Mouse (Mus musculus) WW6 (cell line): ENCODE measurements at regions not wholly inside any gene's neighbourhood (a gene's known extent, or its start where the extent isn't known, plus 50 kb on each side); places are given as distances from the start of the nearest gene placed in this dataset.

Experiments
- DNase-seq: peaks from one replicate; pipeline ENCODE4 v3.0.0-alpha.2; 2013; ENCODE audit warnings: low read depth, low spot score

DNA sequence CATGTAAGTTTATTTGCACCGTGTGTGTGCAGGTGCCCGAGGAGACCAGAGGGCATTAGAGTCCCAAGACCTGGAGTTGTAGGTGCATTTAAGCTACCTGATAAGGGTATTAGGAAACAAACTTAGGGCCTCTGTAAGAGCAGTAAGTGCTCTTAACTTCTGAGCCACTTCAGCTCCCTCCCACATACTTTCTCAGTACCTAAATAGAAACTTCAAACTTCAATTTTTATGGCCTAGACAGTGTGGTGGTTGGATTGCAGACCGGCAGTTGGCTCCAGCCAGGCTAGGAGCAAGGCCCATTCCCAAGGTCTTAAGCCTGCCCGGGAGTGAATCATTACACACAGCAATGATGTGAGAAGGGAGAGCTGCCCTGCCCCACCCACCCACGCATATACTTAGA lies 208.8 kb upstream of the Plpp4 start:
- no peak for DNase-seq

DNA sequence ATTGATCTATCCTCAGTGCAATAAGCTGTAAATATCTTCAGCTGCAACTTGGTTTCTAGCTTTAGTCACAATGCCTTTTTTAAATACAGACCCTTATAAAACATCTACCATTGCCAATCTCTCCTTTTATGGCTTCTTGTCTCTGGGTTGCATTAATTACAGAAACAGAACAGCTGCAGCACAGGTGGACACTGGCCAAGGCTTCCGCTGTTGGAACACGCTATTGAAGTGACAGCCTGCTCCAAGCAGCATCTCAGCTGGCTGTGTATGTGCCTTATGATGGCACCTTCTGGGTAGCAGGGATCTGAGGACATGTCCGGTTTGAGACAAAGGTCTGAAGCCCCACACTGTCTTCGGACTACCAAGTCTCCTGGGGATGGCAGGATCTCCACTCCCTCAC lies 207.1 kb upstream of the Plpp4 start:
- no peak for DNase-seq

DNA sequence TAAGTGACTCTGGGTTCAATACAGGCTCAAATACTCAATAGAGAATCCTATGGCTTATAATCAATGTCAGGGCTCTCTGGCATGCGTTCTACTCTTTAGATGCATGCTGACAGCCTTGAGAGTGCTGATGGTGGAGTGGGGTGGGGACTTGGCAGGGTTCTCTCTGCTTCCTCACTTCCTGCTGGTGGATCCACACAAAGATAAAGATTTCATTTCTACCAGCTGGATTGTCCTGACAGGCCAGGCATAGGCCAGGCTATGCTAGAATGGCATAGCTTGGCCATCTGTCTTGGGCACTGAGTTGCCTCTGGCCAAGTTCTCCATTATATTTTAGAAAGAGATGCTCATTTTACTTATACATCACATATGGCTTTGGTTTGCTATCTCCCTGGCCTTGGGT lies 206.2 kb upstream of the Plpp4 start:
- no peak for DNase-seq

DNA sequence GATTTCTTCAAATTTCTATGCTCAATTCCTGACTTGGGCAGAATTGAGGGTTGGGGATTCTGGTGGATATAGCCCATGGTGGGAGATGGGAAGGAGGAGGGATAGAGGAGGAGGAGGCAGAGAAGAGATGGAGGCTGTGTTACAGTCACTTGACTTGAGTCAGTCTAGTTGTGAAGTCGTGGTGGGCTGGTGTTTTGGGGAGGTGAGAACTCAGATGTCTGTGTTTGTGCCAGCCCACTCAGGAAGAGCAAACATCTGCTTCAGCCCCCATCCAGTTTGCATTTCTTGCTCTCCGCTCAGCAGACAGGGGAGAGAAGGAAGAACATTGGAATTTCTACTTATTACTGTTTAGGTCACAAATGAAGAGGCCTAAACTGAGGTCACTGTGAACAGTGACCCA lies 189.9 kb upstream of the Plpp4 start:
- DNase-seq = no peak

DNA sequence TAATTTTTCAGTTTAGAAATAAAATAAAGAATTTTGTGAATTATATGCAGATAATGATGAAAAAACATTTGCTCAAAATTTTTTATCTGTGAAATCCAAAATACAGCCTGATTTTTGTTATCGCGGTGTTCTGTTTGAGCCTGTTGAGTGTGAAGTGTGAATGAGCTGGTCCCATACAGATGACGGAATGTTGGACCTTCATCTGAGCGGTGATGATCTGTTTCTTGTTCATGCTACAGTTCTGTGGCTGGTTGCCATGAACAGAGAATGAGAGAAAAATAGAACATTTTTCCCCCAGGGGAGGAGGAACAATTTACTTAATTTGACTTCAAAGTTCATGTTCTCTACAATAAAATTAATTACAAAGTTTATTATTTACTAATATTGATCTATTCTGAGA lies 188.7 kb upstream of the Plpp4 start:
- DNase-seq = no peak

DNA sequence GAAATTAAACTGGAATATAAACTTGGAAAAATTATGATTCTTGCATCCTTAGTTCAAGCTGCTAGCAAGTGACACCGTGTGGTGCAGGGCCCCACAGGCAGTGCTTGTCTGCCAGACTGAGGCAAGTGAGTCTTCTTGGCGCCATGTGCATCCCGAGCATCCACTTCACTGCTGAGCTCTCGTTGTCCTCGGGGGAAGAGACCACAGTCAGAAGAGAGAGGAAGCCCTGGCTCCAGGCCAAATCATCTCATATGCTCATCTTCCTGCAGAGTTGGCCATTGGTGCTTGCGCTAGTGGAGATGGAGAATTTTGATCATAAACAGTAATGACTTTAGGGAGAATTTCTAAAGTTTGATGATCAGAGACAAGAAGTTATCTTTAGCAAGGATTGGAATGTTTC lies 177.0 kb upstream of the Plpp4 start:
- no peak for DNase-seq

DNA sequence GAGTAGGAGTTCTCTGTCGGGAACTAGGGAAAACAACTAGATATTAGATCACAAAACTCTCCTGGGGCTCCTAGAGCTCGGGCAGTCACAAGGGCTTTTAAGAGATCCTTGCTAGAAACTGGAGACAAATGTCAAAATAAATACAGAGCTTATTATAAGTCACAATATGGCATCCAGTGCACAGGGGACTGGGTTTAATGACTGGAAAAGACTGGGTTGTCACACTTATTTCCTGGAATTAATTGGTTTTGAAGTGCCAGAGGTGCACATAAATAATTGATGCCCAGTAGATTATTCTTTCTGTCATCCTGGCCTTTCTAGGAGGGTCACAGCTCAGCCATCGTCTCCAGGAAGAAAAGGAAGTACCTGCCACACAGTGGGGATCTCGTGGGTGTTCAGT lies 165.4 kb upstream of the Plpp4 start:
- no peak for DNase-seq

DNA sequence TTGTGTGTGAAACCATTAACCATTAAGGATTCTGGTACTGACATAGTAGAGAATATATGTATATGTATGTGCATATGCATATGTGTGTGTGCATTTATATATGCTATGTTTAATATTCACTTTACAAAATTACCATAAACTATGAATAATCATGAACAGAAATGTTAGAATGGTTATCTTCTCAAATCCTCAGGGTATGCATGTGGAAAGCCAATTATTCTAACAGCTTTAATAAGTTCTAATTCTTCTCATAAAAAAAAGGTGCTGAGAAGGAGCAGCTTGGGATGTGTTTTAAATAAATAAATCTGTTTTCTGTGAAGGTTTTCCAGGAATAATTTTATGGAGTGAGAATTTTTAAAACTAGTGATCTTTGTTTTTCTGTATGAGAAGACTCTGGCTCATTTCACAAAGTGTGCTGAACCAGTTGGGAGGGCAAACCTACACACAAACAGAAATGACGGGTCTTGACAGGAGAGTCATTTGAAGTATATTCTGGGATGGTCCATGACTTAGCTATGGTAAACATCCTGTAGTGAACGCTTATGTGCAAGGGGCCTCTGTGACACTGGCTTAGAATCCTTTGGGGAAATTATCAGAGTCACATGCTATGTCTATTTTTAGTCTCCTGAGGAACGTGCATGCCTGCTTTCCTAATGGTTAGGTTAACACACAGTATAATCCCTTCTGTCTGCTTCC lies 160.3 kb upstream of the Plpp4 start:
- no peak for DNase-seq

DNA sequence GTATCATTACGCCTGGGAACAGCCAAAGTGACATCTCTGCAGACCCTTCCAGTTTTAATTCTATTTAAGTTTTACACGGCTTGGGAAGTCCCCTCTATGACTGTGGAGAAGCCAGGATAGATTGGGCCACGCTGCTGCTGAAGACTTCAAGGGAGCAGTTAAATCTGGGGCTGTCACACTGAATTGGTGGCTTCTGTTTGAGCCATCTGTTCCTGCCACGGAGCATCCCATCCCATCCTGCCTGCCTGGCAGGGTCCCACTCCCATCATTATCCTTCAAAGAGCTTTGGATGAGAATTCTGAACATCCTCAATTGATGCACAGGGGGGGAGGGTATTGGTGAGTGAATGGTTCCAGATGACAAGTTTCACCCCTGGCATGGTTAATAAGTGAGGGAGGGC lies 154.4 kb upstream of the Plpp4 start:
- no peak for DNase-seq

DNA sequence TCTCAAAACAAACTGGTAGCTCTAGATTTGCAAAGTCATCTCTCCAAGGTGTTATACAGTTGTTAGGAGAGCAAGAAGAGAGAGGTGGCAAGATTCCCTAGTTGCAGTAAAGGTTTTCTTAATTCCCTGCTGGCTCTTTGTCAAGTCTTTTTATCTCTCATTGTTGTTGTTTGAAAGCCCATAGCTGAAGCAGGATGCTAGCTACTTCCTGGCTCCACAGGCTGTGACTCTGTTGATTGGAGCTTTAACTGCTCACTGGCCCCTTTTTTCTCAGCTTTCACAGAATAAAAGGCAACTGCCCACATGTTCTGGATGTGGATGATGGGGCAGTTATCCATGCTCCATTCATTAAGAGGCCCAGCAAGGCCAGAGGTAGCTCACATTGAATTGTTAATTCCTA lies 122.7 kb upstream of the Plpp4 start:
- no peak for DNase-seq

DNA sequence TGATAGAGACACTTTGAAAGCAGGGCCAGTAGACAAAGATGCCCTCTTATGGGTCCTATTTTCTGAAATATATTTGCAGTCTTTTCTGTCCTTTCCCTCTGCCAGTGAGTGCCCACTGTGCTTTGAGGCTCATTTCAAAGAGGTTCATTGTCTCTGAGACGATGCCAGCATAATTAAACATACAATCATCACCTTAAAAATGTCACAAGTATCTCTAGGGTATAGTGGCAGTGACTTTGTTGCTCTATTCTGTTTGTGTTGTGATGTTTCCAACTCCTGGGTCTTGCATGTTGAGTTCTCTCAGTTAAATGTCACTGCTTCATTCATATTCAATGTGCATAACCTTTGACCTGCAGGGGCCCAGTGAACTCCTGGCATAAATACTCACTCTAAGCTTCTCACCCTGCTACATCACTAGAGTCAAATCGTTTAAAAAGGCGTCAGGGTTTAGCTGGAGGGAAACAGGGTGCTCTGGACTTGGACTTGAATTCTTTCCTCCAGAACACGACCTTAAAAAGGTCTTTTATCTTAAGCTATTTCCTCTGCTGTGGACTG lies 122.1 kb upstream of the Plpp4 start:
- DNase-seq = no peak

DNA sequence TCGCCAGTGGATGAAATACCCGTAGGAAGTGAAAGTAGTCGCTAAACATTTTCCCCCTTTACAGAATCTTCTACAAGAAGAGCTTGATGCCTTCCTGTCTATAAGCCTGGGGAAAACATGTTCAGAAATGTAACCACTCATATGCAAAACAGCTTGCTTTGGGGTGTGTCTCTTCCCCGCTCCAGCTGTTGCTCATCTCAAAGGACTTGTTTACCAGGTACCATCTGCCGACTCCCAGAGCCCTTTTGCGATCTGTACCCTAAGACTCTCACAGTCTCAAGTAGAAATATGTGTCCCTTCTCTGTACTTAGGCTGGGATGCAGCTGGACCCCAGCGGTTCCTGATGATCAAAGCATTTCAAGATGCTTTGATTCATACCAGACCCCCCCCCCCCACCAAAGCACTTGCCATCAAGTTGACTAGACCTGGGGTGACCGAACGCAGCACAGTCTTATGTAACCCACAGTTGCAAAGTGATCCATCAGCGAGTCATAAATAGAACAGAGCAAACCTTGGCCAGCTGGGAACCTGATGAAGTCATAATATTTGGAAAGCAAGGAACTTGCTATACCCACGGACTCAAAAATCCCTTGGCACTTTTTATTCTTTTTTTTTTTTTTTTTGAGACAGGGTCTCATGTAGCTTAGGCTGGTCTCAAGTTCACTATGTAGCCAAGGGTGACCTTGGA lies 119.4 kb upstream of the Plpp4 start:
- no peak for DNase-seq

DNA sequence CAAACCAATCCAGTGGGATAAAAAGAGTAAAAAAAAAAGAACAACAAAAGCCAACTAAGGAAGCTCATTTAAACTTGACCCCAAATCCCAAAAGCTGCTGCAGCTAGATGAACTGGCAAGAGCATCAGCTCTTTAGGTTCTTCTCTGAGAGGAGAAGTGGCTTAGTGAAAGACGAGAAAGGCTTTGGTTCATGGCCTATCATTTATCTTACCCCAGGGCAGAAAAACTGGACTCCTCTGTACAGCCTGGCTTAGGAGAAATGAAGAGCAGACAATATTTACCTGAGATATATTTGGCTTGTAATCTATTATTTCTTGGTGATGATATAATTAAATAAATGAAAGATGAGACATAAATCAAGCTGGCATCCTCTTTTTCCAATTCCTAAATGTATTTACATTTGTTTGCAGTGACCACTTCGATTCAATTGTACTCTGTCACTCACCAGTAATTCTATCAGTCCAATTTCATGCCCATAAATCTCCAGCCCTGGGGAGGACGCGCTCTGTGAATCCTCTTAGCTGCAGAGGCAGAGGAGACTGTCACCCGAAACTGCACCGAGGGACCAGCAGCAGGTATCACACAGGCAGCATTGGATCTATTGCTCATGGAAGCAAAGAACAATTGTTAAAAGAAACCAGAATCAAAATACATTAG lies 114.8 kb upstream of the Plpp4 start:
- DNase-seq = no peak

DNA sequence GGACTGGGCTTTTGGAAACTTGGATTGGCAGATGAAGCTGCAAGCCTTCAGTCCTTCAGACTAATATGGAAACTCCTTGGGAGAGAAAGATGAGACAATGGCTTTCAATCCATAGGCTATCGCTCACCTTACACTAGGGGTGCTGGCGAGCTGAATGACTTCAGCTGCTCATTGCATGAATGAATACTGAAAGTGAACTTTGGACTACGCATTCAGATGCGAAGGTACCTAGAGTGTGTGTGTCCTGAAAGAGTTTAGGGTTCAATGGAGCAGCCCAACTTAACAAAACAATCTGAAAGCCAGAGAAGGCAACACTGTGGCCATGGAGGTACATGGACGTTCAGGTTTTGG lies 114.3 kb upstream of the Plpp4 start:
- DNase-seq = no peak

DNA sequence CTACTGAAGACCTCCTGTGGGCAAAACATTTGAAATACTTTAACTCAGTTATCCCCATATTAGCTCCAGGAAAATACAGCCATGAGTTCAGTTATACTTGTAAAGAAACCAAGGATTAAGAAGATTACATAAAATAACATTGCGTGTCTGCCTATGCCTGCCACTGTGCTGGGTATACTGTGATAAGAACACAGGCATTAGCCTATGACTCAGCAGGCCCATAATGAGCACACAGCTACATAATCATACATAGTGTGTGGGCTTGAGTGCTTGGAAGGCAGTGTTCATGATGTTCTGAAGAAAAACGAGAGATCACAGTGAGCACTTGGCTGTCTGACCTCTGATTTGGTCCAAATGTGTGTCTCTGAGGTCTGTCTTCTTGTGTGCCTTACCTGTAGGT lies 101.3 kb upstream of the Plpp4 start:
- DNase-seq = no peak

DNA sequence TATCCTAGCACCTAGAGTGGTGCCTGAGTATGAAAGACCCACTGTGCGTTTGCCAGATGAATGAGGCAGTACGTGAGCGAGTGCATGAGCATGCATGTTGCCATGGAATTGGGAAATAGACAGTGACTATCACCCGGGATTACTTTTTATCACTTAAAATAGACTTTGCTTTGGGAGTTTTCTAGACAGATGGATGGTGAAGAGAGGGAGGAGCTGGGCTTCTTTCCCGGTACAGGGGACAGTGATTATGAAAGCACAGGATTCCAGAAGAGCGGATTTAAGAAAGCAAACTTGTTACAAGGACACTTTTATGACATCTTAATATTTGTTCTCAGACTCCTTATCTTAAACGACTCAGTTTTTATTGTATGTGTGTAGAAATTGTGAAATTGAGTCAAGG lies 86.9 kb upstream of the Plpp4 start:
- DNase-seq = no peak

DNA sequence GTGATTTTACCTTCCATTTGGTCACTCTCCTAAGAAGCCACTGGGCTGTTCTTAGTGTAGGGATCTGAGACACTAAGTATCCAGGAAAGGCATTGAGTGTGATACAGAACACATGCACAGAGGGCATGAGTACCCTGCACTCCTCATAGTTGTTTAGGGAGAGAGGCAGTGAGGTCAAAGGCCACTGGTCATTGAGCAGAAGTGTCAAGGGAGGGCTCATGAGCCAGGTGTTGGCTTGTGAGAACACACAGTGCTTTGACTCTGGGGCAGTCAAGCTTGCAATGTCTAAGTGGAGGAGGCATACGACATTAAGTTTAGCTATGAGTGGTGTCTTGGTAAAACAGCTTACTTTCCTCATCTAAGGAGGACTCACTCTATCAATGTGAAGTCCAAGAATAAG lies 65.9 kb upstream of the Plpp4 start:
- no peak for DNase-seq

DNA sequence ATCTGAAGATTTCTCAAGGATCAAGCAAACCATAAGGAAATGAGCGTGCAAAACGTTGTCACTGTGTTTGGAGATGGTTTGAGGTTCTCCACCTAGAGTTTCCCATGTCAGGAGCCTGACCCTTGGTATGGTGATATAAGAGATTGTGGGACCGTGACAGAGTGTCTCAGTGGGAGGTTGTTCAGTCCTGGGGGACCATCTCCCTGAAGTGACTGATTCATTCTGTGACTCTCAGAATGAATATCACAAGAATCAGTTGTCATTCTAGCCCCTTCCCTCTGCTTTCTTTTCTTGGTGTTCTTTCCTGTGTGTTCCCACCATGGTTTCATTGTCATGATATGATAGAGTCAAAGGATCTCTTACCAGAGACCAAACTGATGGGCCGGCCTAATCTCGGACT lies 49.8 kb upstream of the Plpp4 start:
- DNase-seq = no peak
